Mouse (Mus musculus) 3134 (cell line): Measurements from ENCODE around the gene Btbd35f17.
"Not testable (repeated sequence)": the region's sequence is repeated elsewhere in the genome, so short reads cannot be mapped to it uniquely, and the experiment has no call there.

Experiments
- DNase-seq: peaks from one replicate; pipeline ENCODE4 v3.0.0-alpha.2; 2011; ENCODE audit warnings: low spot score; ENCODE audit not compliant: insufficient read length; ENCODE audit errors: extremely low read depth

Btbd35f17 gene

GRCm38 (mm10) chrX:4370336-4370735, at the start of gene Btbd35f17:
Gene Btbd35f17, plus strand, starts transcription at chrX:4370636.
- not testable (repeated sequence) for DNase-seq
